Mouse (Mus musculus): ENCODE data around the gene Ubl7. TPM values are rescaled to one million over a fixed set of nuclear protein-coding genes. Genes with fewer than 3 reads are reported as not detected.
"Not testable (repeated sequence)": the region's sequence is repeated elsewhere in the genome, so short reads cannot be mapped to it uniquely, and the experiment has no call there.

The Ubl7 gene
- total RNA-seq (2021), result 10 to 100 TPM; 84.5 to 91.1 TPM
- long read RNA-seq, experiment 1, transcript Ubl7-201 (11 exons, 1,364 nt), result major isoform, 50 of 142 reads
- long read RNA-seq, experiment 1, transcript Ubl7-209 (11 exons, 1,319 nt), result minor isoform, 19 of 142 reads
- long read RNA-seq, experiment 1, transcript Ubl7-208 (11 exons, 1,426 nt), result minor isoform, 6 of 142 reads
- long read RNA-seq, experiment 1, partial matches to known transcripts, result 38 of 142 reads
- long read RNA-seq, experiment 1, other reads (novel, unspliced or antisense), result 29 of 142 reads
- long read RNA-seq, experiment 2, transcript Ubl7-201 (11 exons, 1,364 nt), result major isoform, 26 of 88 reads
- long read RNA-seq, experiment 2, transcript Ubl7-209 (11 exons, 1,319 nt), result minor isoform, 13 of 88 reads
- long read RNA-seq, experiment 2, partial matches to known transcripts, result 34 of 88 reads
- long read RNA-seq, experiment 2, other reads (novel, unspliced or antisense), result 13 of 88 reads

- peak; percentile 95 to 97 for DNase-seq
Observed at GRCm38 (mm10) chr9:57910254-57911160, at the start of gene Ubl7. Ubl7 (plus strand) TSS chr9:57910979.

DNA sequence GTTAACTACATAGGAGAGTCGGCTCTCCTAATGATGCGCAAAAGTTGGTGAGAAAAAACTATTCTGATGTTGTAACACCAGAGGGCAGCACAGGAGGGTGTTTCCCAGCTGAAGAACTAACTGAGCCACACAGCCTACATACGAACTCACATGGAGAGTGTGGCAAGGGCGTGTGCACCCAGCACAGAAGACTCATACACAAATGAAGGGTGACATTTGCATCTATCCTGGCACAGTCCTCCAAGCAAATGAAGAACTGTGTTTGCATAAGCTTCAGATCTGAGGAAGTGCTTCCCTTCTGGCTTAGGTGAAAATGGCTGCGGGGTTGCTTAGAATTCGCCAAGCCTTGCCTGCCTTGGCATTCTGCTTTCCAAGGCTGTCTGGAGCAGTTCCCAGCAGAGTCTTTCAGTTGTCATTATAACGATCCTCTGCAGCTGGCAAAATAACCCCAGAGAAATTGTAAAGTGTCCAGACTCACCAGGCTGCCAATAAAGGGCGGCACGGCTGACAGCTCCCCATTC lies 48.8 kb upstream of the Ubl7 start:
- DNase-seq, result peak; percentile 51 to 65

GRCm38 (mm10) chr9:57864336-57864735 lies 46.4 kb upstream of the Ubl7 start:
- peak; percentile 31 to 44 for DNase-seq

- DNase-seq, result no peak
Observed at GRCm38 (mm10) chr9:57866530-57866929, 44.2 kb upstream of the Ubl7 start.

- no peak for DNase-seq
Observed at GRCm38 (mm10) chr9:57867236-57867635, 43.5 kb upstream of the Ubl7 start.

GRCm38 (mm10) chr9:57867880-57868279 lies 42.9 kb upstream of the Ubl7 start:
- DNase-seq, result no peak

DNA sequence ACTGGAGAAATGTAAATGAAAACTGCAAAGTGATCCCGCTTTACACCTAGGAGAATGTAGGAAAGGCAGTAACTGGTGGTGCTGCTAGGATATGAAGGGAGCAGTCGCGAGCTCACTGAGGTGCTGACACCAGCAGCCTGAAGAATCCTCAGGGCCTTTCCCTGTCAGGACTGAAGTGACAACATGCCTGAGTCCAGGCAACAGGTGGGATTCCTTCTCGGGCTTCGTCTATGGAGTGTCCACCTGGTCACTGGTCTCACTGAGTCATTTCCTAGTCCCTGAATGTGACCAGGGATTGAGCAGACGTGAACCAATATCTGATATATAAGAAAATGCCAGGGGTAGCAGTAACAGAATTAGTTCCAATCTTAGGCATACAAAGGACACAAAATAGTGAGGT lies 42.0 kb upstream of the Ubl7 start:
- no peak for DNase-seq

GRCm38 (mm10) chr9:57870273-57870816 lies 40.4 kb upstream of the Ubl7 start:
- DNase-seq, result no peak

DNA sequence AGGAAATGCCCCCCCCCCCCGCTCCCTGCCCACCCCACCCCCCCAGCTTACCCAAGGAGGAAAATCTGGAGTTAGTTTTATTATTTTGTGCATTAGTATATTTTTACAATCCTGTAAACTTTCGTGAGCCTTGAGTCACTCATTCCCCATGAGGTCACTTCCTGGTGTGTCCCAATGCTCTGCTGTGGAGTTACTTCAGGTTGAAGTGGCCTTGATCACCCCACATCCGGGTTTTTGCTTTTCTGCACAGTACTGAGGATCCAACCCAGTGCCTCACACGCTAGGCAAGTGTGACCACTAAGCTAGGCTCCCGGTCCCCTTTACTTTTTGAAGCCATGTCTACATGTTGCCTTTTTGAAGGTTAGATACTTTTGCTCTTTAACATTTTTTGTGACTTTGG lies 36.6 kb upstream of the Ubl7 start:
- no peak for DNase-seq

- no peak for DNase-seq
Observed at GRCm38 (mm10) chr9:57874994-57875393, 35.8 kb upstream of the Ubl7 start.

- DNase-seq, result no peak
Observed at GRCm38 (mm10) chr9:57879213-57879612, 31.6 kb upstream of the Ubl7 start.

- DNase-seq, result no peak
Observed at GRCm38 (mm10) chr9:57880278-57880677, 30.5 kb upstream of the Ubl7 start.

GRCm38 (mm10) chr9:57881781-57882180 lies 29.0 kb upstream of the Ubl7 start:
- DNase-seq, result not testable (repeated sequence)

GRCm38 (mm10) chr9:57883413-57883812 lies 27.4 kb upstream of the Ubl7 start:
- DNase-seq, result no peak

DNA sequence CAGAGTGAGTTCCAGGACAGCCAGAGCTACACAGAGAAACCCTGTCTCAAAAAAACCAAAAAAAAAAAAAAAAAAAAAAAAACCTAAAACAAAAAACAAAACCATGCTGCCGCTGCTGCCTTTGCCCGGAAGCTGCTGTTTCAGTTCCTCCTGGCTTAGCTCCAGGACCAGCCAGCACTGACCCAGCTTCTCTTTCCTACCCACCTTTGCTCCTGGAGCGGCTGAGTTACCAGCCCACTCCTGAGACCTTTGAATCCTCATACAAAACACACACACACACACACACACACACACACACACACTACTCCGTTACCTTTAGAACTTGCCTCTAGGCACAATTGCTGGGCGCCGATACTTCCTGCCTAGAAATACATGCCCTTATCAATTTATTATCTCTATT lies 22.7 kb upstream of the Ubl7 start:
- DNase-seq, result peak; percentile 9 to 18

GRCm38 (mm10) chr9:57900478-57900877 lies 10.3 kb upstream of the Ubl7 start:
- no peak for DNase-seq

DNA sequence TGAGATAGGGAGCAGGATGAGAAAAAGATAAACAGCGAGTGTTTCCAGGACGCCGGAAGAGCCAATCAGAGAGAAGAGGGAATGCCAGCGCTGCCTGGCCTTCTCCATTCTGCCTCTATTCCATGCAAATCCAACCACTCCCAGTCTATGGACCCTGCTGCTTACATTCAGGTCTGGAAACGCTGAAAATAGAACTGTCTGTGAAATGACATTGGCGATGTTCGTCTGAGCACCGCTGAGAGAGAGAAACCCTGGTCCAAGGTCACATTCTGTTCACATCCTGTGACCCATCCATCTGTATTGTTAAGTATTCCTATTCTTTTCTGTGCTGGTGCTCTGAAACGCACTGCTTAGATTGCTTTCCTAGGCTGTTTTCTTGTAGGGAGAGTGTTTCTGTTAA lies 9.6 kb upstream of the Ubl7 start:
- DNase-seq, result no peak

GRCm38 (mm10) chr9:57901601-57902000 lies 9.2 kb upstream of the Ubl7 start:
- no peak for DNase-seq

- DNase-seq, result no peak
Observed at GRCm38 (mm10) chr9:57902132-57902531, 8.6 kb upstream of the Ubl7 start.

GRCm38 (mm10) chr9:57903589-57904249 lies 7.1 kb upstream of the Ubl7 start:
- no peak for DNase-seq

DNA sequence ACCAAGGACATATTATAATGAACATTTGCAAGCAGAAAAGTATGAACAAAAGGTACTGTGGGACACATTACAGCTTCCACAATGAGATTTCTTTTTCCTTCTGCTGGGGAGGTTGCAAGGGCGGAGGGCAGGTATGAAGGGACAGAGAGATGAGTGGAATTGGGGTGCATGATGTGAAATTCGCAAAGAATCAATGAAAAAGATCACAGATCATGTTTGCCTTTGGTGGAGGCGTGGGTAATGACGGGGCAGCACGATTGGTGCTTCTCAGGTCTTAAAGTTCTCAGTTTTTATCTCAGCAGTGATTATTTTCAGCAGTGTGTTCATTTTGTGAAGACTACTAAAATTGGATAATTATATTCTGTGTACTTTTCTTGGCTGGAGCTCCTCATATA lies 6.5 kb upstream of the Ubl7 start:
- DNase-seq, result no peak

- no peak for DNase-seq
Observed at GRCm38 (mm10) chr9:57907206-57907605, 3.6 kb upstream of the Ubl7 start.
